Mouse (Mus musculus) thymus, adult 2 months (tissue): ENCODE results near the gene Yars.

ENCODE experiments used
- CTCF ChIP-seq: fragments of 200-500 bp; IDR thresholded peaks from 2 replicates; pipeline ENCODE4 v1.5.1; 2012; ENCODE audit warnings: mild to moderate bottlenecking, control low read depth, low read length, moderate library complexity, borderline replicate concordance; ENCODE audit not compliant: control insufficient read depth, poor library complexity, insufficient read depth; ENCODE audit errors: extremely low read depth
- POLR2A ChIP-seq: fragments of 200-500 bp; IDR thresholded peaks from 2 replicates; pipeline ENCODE4 v1.6.1; 2012; ENCODE audit warnings: mild to moderate bottlenecking, low read length, control low read depth, moderate library complexity; ENCODE audit not compliant: control insufficient read depth, poor library complexity, insufficient read depth; ENCODE audit errors: extremely low read depth

- no peak for TF ChIP-seq CTCF
- TF ChIP-seq POLR2A = no peak
Observed at GRCm38 (mm10) chr4:129151276-129151811, 38.2 kb upstream of the Yars start.
